In the genomic region with DNA sequence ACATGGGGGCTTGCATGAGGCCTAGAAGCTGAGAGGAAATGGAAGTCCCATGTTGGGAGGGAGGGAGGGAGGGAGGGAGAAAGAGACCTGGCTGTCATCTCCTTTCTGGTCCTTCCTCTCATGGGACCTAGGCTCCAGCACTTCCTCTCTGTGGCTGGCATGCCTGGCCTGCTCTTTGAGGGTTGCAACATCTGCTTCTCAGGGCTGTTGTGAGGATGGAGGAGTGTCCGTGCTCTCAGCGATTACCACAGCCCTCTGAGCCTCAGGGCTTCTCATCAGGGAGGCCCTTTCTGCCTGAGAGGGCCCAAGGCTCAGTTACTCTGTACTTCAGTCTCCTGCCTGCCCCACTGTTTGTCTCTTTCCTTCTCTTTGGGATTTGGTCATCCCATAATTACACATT, we compare ENCODE assay signal across 9 mouse cellular contexts. TPM values are rescaled to one million over a fixed set of nuclear protein-coding genes. Genes with fewer than 3 reads are reported as not detected.
DNase-seq lines count a peak whose midpoint lies in the region; ATAC-seq lines count a peak whose summit lies in the region.
"Had no signal": no experiment of that assay in that cellular context is flagged by ENCODE, and none has a peak within 500 bp of the region (broad histone marks: within the 10 kb centered on the region; RNA-seq: fewer than 3 reads in every experiment).

No protein-coding gene starts in this region.

- H3K27ac ChIP-seq in embryonic facial prominence, embryonic 14.5 days (replicated peaks; ENCODE audit: low read depth, low read length), result 0 out of 2 replicates have a peak overlapping the region, but pooled peaks have one; percentile 34
- no peak overlapping the region for H3K27ac ChIP-seq in embryonic facial prominence, embryonic 10.5 days (replicated peaks)
- H3K27ac ChIP-seq: midbrain, embryonic 12.5 days had no signal

- no peak overlapping the region for H3K4me2 ChIP-seq in embryonic facial prominence, embryonic 14.5 days (ENCODE audit: low read depth, low read length)
- H3K4me2 ChIP-seq: midbrain, embryonic 12.5 days had no signal

- no peaks in the 10 kb centered on the region for H3K36me3 ChIP-seq in embryonic facial prominence, embryonic 14.5 days (ENCODE audit: control insufficient read depth, insufficient read depth, low read length)
- H3K36me3 ChIP-seq in embryonic facial prominence, embryonic 10.5 days (replicated peaks), result no peaks in the 10 kb centered on the region
- H3K36me3 ChIP-seq: midbrain, embryonic 12.5 days had no signal

- H3K9ac ChIP-seq in embryonic facial prominence, embryonic 14.5 days (ENCODE audit: low read depth, low read length), result no peak overlapping the region
- H3K9ac ChIP-seq: midbrain, embryonic 12.5 days had no signal

- peak; percentile 47; the same call in 1 of the 2 replicates for ATAC-seq in embryonic facial prominence, embryonic 14.5 days (ENCODE audit: low read depth)

- 19% methylated on average over 2 of the region's 2 CpGs for WGBS in embryonic facial prominence, embryonic 14.5 days
- 33% methylated on average over 2 of the region's 2 CpGs for WGBS in embryonic facial prominence, embryonic 10.5 days

- H3K9me3 ChIP-seq in embryonic facial prominence, embryonic 14.5 days (ENCODE audit: control insufficient read depth, low read length), result no peaks in the 10 kb centered on the region
- H3K9me3 ChIP-seq in embryonic facial prominence, embryonic 10.5 days, result no peaks in the 10 kb centered on the region
- H3K9me3 ChIP-seq: midbrain, embryonic 12.5 days had no signal

- DNase-seq in embryonic facial prominence, embryonic 14.5 days (ENCODE audit: low spot score), result peak; percentile 23
- DNase-seq in embryonic facial prominence, embryonic 10.5 days (ENCODE audit: low spot score), result no peak
- peak; percentile 72 to 79 for DNase-seq in spleen, postnatal 36 days (ENCODE audit: low spot score in 2 of 2)
- DNase-seq in spleen, postnatal 14 days (ENCODE audit: low spot score in 2 of 2), result no peak
- DNase-seq in lung, postnatal 14 days, result peak; percentile 20
- no peak for DNase-seq in thymus, postnatal 36 days
- DNase-seq in retina, embryonic 14.5 days (ENCODE audit: low spot score), result no peak
- DNase-seq in urinary bladder, postnatal 4 days (ENCODE audit: low spot score in 2 of 2), result no peak

- no peaks in the 10 kb centered on the region for H3K27me3 ChIP-seq in embryonic facial prominence, embryonic 14.5 days (replicated peaks; ENCODE audit: control insufficient read depth, insufficient read depth, low read length)
- no peaks in the 10 kb centered on the region for H3K27me3 ChIP-seq in embryonic facial prominence, embryonic 10.5 days (replicated peaks; ENCODE audit: low read depth, poor library complexity, severe bottlenecking)
- H3K27me3 ChIP-seq: midbrain, embryonic 12.5 days had no signal

- no peaks in the 10 kb centered on the region for H3K4me1 ChIP-seq in embryonic facial prominence, embryonic 14.5 days (ENCODE audit: control insufficient read depth, insufficient read depth, low read length)
- peaks cover 9% of the 10 kb centered on the region for H3K4me1 ChIP-seq in embryonic facial prominence, embryonic 10.5 days
- H3K4me1 ChIP-seq: midbrain, embryonic 12.5 days had no signal

- H3K4me3 ChIP-seq in embryonic facial prominence, embryonic 14.5 days (ENCODE audit: low read depth, low read length), result no peak overlapping the region
- no peak overlapping the region for H3K4me3 ChIP-seq in embryonic facial prominence, embryonic 10.5 days
- H3K4me3 ChIP-seq: midbrain, embryonic 12.5 days had no signal

RNA-seq across cellular contexts. Expression of gene Plcg2, which starts 28.1 kb away (rescaled TPM):
- polyA plus RNA-seq in embryonic facial prominence, embryonic 14.5 days (2014; fragmentation: Nextera tagmentation; extraction: Ambion mirVana), result 3.8 and 4.1 TPM in 2 replicates
- polyA plus RNA-seq in embryonic facial prominence, embryonic 10.5 days (2016; fragmentation: Nextera tagmentation; extraction: Ambion mirVana), result 5.4 and 5.8 TPM in 2 replicates

Comparison
In these comparisons a context has a peak if more than half of its experiments do, and no peak if none do; other contexts are left out.
1. DNase-seq: peak in embryonic facial prominence, embryonic 14.5 days (single experiment), spleen, postnatal 36 days (2 of 2) and lung, postnatal 14 days (single experiment); none in embryonic facial prominence, embryonic 10.5 days (single experiment), spleen, postnatal 14 days (0 of 2), thymus, postnatal 36 days (0 of 2), retina, embryonic 14.5 days (single experiment) and urinary bladder, postnatal 4 days (0 of 2).